Comparison of ENCODE assay signal across 8 mouse cellular contexts in genomic region chr17:83896723-83897122, GRCm38 (mm10). TPM values are rescaled to one million over a fixed set of nuclear protein-coding genes. Genes with fewer than 3 reads are reported as not detected.
A peak's percentile ranks its signal among the peaks of the same experiment; 100 is the strongest.
DNase-seq lines count a peak whose midpoint lies in the region; ATAC-seq lines count a peak whose summit lies in the region.

No protein-coding gene starts in this region.

- no peak overlapping the region for H3K4me3 ChIP-seq in brown adipose tissue, adult 24 weeks (ENCODE audit: insufficient read depth, low read depth, low read length)
- no peak overlapping the region for H3K4me3 ChIP-seq in midbrain, embryonic 13.5 days (replicated peaks)

- H3K9me3 ChIP-seq in midbrain, embryonic 13.5 days = no peaks in the 10 kb centered on the region

- peak; percentile 53 for ATAC-seq in midbrain, embryonic 13.5 days

- H3K4me1 ChIP-seq in brown adipose tissue, adult 24 weeks (ENCODE audit: control insufficient read depth, insufficient read depth, insufficient read length, low read length) = peaks cover 27% of the 10 kb centered on the region
- H3K4me1 ChIP-seq in midbrain, embryonic 13.5 days (replicated peaks) = no peaks in the 10 kb centered on the region

- no peak overlapping the region for H3K9ac ChIP-seq in midbrain, embryonic 13.5 days (replicated peaks)

- peak; percentile 31 to 33 for DNase-seq in cerebellum, adult 18-20 months
- no peak for DNase-seq in cerebellum, adult 11 months
- peak; percentile 65 for DNase-seq in 3T3-L1 (ENCODE audit: low read depth, low spot score)
- peak; percentile 77 for DNase-seq in forelimb bud, embryonic 11.5 days (ENCODE audit: low read depth, low spot score)
- DNase-seq in layer of hippocampus, postnatal 36 days = peak; percentile 32
- DNase-seq in thymus, postnatal 36 days = peak; percentile 32 to 37

- H3K27me3 ChIP-seq in midbrain, embryonic 13.5 days = no peaks in the 10 kb centered on the region

- no peaks in the 10 kb centered on the region for H3K36me3 ChIP-seq in midbrain, embryonic 13.5 days

- H3K27ac ChIP-seq in brown adipose tissue, adult 24 weeks (replicated peaks; ENCODE audit: low read depth, low read length) = peak overlapping the region; percentile 20; the same call in 1 of the 2 replicates
- H3K27ac ChIP-seq in midbrain, embryonic 13.5 days = no peak overlapping the region

- H3K4me2 ChIP-seq in midbrain, embryonic 13.5 days (replicated peaks) = no peak overlapping the region

- 31% methylated on average over 10 of the region's 10 CpGs for WGBS in midbrain, embryonic 13.5 days

RNA-seq across cellular contexts. Expression of gene Haao, which starts 49.0 kb away (rescaled TPM):
- polyA plus RNA-seq in brown adipose tissue, adult 24 weeks (2012; ENCODE audit: insufficient read depth, insufficient read length, missing spikeins) = not detected in 2 replicates
- total RNA-seq in layer of hippocampus, postnatal 36 days (2021) = not detected
- polyA plus RNA-seq in midbrain, embryonic 13.5 days (2015; fragmentation: Nextera tagmentation; extraction: Ambion mirVana) = 0.31 TPM in 1 of 2 replicates, not detected in the other
